Mouse (Mus musculus) monocyte, adult 5-6 weeks (primary cell): ENCODE measurements around the gene Nt5c3b. TPM values are rescaled to one million over a fixed set of nuclear protein-coding genes. Genes with fewer than 3 reads are reported as not detected.
A peak's percentile ranks its signal among the peaks of the same experiment; 100 is the strongest.

ENCODE experiments used
- ATAC-seq: fragments of 153-309, 156-312 bp; replicated peaks from 2 replicates; pipeline ENCODE4 v1.8.0; 2017; ENCODE audit warnings: mild to moderate bottlenecking; ENCODE audit not compliant: low TSS enrichment, insufficient number of reproducible peaks, severe bottlenecking, poor library complexity, low FRiP score
- total RNA-seq: library from RNA; stranded (forward); fragments of 200-1000, 200-491, 200-594 nt; gene quantifications from 3 replicates; pipeline ENCODE4 v1.2.3, GENCODE M21; 2017

Nt5c3b gene
- total RNA-seq, 1 experiment from 2014 or later, result 8.0 TPM

GRCm38 (mm10) chr11:100403445-100404134 lies 38.0 kb downstream of the Nt5c3b start:
- no peak for ATAC-seq

GRCm38 (mm10) chr11:100402682-100403081 lies 38.9 kb downstream of the Nt5c3b start:
- ATAC-seq, result no peak

- ATAC-seq, result no peak
Measured at GRCm38 (mm10) chr11:100402240-100402639, 39.4 kb downstream of the Nt5c3b start.

- peak; percentile 72 for ATAC-seq
Measured at GRCm38 (mm10) chr11:100400842-100401241, 40.8 kb downstream of the Nt5c3b start.

GRCm38 (mm10) chr11:100399727-100400538 lies 41.7 kb downstream of the Nt5c3b start:
- ATAC-seq, result no peak

- no peak for ATAC-seq
Measured at GRCm38 (mm10) chr11:100399320-100399719, 42.3 kb downstream of the Nt5c3b start.

GRCm38 (mm10) chr11:100398517-100398916 lies 43.1 kb downstream of the Nt5c3b start:
- no peak for ATAC-seq

- ATAC-seq, result peak; percentile 92
Measured at GRCm38 (mm10) chr11:100397600-100398389, 43.8 kb downstream of the Nt5c3b start, which contains the start of gene Jup. TSS of gene Jup (minus strand) at chr11:100397763.

- no peak for ATAC-seq
Measured at GRCm38 (mm10) chr11:100396886-100397599, 44.6 kb downstream of the Nt5c3b start.

GRCm38 (mm10) chr11:100395861-100396631 lies 45.6 kb downstream of the Nt5c3b start:
- ATAC-seq, result no peak

- ATAC-seq, result no peak
Measured at GRCm38 (mm10) chr11:100395200-100395599, 46.4 kb downstream of the Nt5c3b start.

GRCm38 (mm10) chr11:100394353-100395074 lies 47.1 kb downstream of the Nt5c3b start:
- ATAC-seq, result no peak

- no peak for ATAC-seq
Measured at GRCm38 (mm10) chr11:100393733-100394132, 47.9 kb downstream of the Nt5c3b start.

GRCm38 (mm10) chr11:100392958-100393357 lies 48.6 kb downstream of the Nt5c3b start:
- no peak for ATAC-seq

- ATAC-seq, result no peak
Measured at GRCm38 (mm10) chr11:100391884-100392345, 49.7 kb downstream of the Nt5c3b start.

GRCm38 (mm10) chr11:100391081-100391883 lies 50.3 kb downstream of the Nt5c3b start:
- ATAC-seq, result no peak
